Mouse (Mus musculus) heart, adult 2 months (tissue): Measurements from ENCODE around the gene H2-T24.

Experiments
- CTCF ChIP-seq: fragments of 200-600 bp; IDR thresholded peaks from 2 replicates; pipeline ENCODE4 v1.8.1; 2022; ENCODE audit warnings: antibody characterized with exemption, mild to moderate bottlenecking, moderate library complexity
- EP300 ChIP-seq: fragments of 200-500 bp; IDR thresholded peaks from 2 replicates; pipeline ENCODE4 v1.6.1; 2011; ENCODE audit warnings: low read depth, low read length, control low read depth; ENCODE audit not compliant: insufficient read depth
- POLR2A ChIP-seq: fragments of 200-500 bp; IDR thresholded peaks from 2 replicates; pipeline ENCODE4 v1.6.1; 2011; ENCODE audit warnings: mild to moderate bottlenecking, low read depth, low read length, control low read depth; ENCODE audit not compliant: insufficient read depth

GRCm38 (mm10) chr17:35991781-35992180 lies 28.6 kb downstream of the H2-T24 start:
- TF ChIP-seq EP300 (no peak), POLR2A (no peak), CTCF (no peak)
